In the genomic region with DNA sequence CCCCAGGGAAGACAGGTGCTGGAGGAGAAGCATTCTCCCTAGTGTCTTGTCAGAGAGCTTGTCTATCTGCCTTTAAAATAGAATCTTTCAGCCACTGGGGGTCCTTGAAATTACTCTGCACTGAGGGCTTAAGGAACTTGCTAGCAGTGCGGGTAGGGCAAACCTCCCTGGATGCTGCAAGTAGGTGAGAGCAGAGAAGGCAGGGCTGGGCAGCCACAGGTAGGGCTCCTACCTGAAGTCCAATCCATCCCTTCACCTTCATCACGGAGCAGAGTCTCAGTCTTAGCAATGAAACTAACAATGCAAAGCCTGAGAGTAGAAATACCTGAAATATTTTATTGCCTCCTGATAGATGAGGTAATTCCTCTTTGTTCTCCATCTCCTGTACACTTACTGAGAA, we compare ENCODE assay signal across 25 mouse cellular contexts.
DNase-seq lines count a peak whose midpoint lies in the region; ATAC-seq and TF ChIP-seq lines count a peak whose summit lies in the region.
"Had no signal": no experiment of that assay in that cellular context is flagged by ENCODE, and none has a peak within 500 bp of the region (broad histone marks: within the 10 kb centered on the region; RNA-seq: fewer than 3 reads in every experiment).

No protein-coding gene starts in this region.

- H3K4me3 ChIP-seq in forebrain, postnatal 0 days (ENCODE audit: low read depth, low read length): no peak overlapping the region
- H3K4me3 ChIP-seq in forebrain, embryonic 14.5 days (ENCODE audit: low read depth, low read length): no peak overlapping the region
- H3K4me3 ChIP-seq in hindbrain, embryonic 16.5 days (ENCODE audit: low read length): no peak overlapping the region
- no peak overlapping the region for H3K4me3 ChIP-seq in hindbrain, embryonic 10.5 days
- H3K4me3 ChIP-seq in neural tube, embryonic 13.5 days: no peak overlapping the region
- H3K4me3 ChIP-seq: embryonic facial prominence, embryonic 15.5 days; heart, embryonic 12.5 days; heart, embryonic 15.5 days; hindbrain, embryonic 12.5 days; intestine, embryonic 15.5 days had no signal

- H3K4me1 ChIP-seq in forebrain, postnatal 0 days (ENCODE audit: insufficient read depth): no peaks in the 10 kb centered on the region
- no peaks in the 10 kb centered on the region for H3K4me1 ChIP-seq in forebrain, embryonic 14.5 days (ENCODE audit: control insufficient read depth, insufficient read depth, low read length)
- H3K4me1 ChIP-seq in hindbrain, embryonic 16.5 days (ENCODE audit: control insufficient read depth, insufficient read depth, low read depth, low read length): no peaks in the 10 kb centered on the region; the same call in 1 of the 2 replicates
- H3K4me1 ChIP-seq in hindbrain, embryonic 10.5 days (replicated peaks): peaks cover 10% of the 10 kb centered on the region
- peaks cover 29% of the 10 kb centered on the region for H3K4me1 ChIP-seq in neural tube, embryonic 13.5 days (replicated peaks)
- H3K4me1 ChIP-seq: embryonic facial prominence, embryonic 15.5 days; heart, embryonic 12.5 days; heart, embryonic 15.5 days; intestine, embryonic 15.5 days had no signal

- no peak overlapping the region for H3K4me2 ChIP-seq in forebrain, postnatal 0 days (ENCODE audit: low read depth)
- no peak overlapping the region for H3K4me2 ChIP-seq in forebrain, embryonic 14.5 days (ENCODE audit: low read length)
- no peak overlapping the region for H3K4me2 ChIP-seq in hindbrain, embryonic 16.5 days (ENCODE audit: low read length)
- no peak overlapping the region for H3K4me2 ChIP-seq in neural tube, embryonic 13.5 days
- H3K4me2 ChIP-seq: embryonic facial prominence, embryonic 15.5 days; heart, embryonic 12.5 days; heart, embryonic 15.5 days; hindbrain, embryonic 12.5 days; intestine, embryonic 15.5 days had no signal

- 79% methylated on average over 2 of the region's 2 CpGs for WGBS in forebrain, postnatal 0 days
- 66% methylated on average over 2 of the region's 2 CpGs for WGBS in forebrain, embryonic 14.5 days
- 84% methylated on average over 2 of the region's 2 CpGs for WGBS in hindbrain, embryonic 16.5 days
- 82% methylated on average over 2 of the region's 2 CpGs for WGBS in hindbrain, embryonic 10.5 days
- WGBS in neural tube, embryonic 13.5 days: 69% methylated on average over 2 of the region's 2 CpGs

- H3K9ac ChIP-seq in forebrain, postnatal 0 days: no peak overlapping the region
- H3K9ac ChIP-seq in forebrain, embryonic 14.5 days (ENCODE audit: low read length): no peak overlapping the region
- no peak overlapping the region for H3K9ac ChIP-seq in hindbrain, embryonic 16.5 days (ENCODE audit: low read depth, low read length)
- no peak overlapping the region for H3K9ac ChIP-seq in neural tube, embryonic 13.5 days
- H3K9ac ChIP-seq: embryonic facial prominence, embryonic 15.5 days; heart, embryonic 12.5 days; heart, embryonic 15.5 days; hindbrain, embryonic 12.5 days; intestine, embryonic 15.5 days had no signal

- DNase-seq in forebrain, postnatal 0 days: peak; percentile 14
- DNase-seq in forebrain, embryonic 14.5 days (ENCODE audit: low spot score): no peak
- DNase-seq in hindbrain, embryonic 10.5 days (ENCODE audit: low spot score): no peak
- peak; percentile 15 for DNase-seq in brain, embryonic 14.5 days (ENCODE audit: low read depth)
- no peak for DNase-seq in lung, adult 18-20 months
- DNase-seq in thymus, postnatal 36 days: no peak
- DNase-seq: adrenal gland, adult 2 months; adrenal gland, postnatal 14 days; cerebellum, adult 11-12 months; cerebellum, adult 8-10 months; cerebellum, postnatal 10 days; cerebellum, postnatal 36 days; embryo, embryonic 11 days; gastrocnemius, postnatal 25 days; heart, adult 18-20 months; heart, postnatal 10 days; heart, postnatal 36 days had no signal

- no peak overlapping the region for H3K27ac ChIP-seq in forebrain, postnatal 0 days (ENCODE audit: low read depth, low read length)
- no peak overlapping the region for H3K27ac ChIP-seq in forebrain, embryonic 14.5 days (ENCODE audit: low read depth, low read length)
- H3K27ac ChIP-seq in hindbrain, embryonic 16.5 days (ENCODE audit: low read depth, low read length): no peak overlapping the region
- no peak overlapping the region for H3K27ac ChIP-seq in hindbrain, embryonic 10.5 days
- H3K27ac ChIP-seq in neural tube, embryonic 13.5 days (replicated peaks): peak overlapping the region; percentile 59
- H3K27ac ChIP-seq: embryonic facial prominence, embryonic 15.5 days; heart, embryonic 15.5 days; hindbrain, embryonic 12.5 days; intestine, embryonic 15.5 days had no signal

- H3K9me3 ChIP-seq in forebrain, postnatal 0 days (ENCODE audit: low read length): no peaks in the 10 kb centered on the region
- no peaks in the 10 kb centered on the region for H3K9me3 ChIP-seq in forebrain, embryonic 14.5 days (replicated peaks; ENCODE audit: control insufficient read depth, low read length)
- no peaks in the 10 kb centered on the region for H3K9me3 ChIP-seq in hindbrain, embryonic 16.5 days (ENCODE audit: control insufficient read depth, low read length)
- no peaks in the 10 kb centered on the region for H3K9me3 ChIP-seq in hindbrain, embryonic 10.5 days
- no peaks in the 10 kb centered on the region for H3K9me3 ChIP-seq in neural tube, embryonic 13.5 days
- H3K9me3 ChIP-seq: embryonic facial prominence, embryonic 15.5 days; heart, embryonic 12.5 days; heart, embryonic 15.5 days; hindbrain, embryonic 12.5 days; intestine, embryonic 15.5 days had no signal

- TF ChIP-seq POLR2A in brain, embryonic 14.5 days (IDR thresholded peaks at IDR 0.05; ENCODE audit: borderline replicate concordance, extremely low read depth, insufficient read depth, insufficient read length, poor library complexity, severe bottlenecking): no peak

- no peak for TF ChIP-seq CTCF in forebrain, postnatal 0 days (IDR thresholded peaks at IDR 0.05; ENCODE audit: low read depth)
- TF ChIP-seq CTCF in brain, embryonic 14.5 days (IDR thresholded peaks at IDR 0.05; ENCODE audit: borderline replicate concordance, extremely low read depth, insufficient read depth, insufficient read length): no peak

- ATAC-seq in forebrain, postnatal 0 days: peak; percentile 18; the same call in 1 of the 2 replicates
- no peak for ATAC-seq in forebrain, embryonic 14.5 days
- ATAC-seq in hindbrain, embryonic 16.5 days: peak; percentile 34; the same call in 1 of the 2 replicates
- peak; percentile 60 for ATAC-seq in neural tube, embryonic 13.5 days (ENCODE audit: low read depth)
- ATAC-seq: CD4-positive, CD25-positive, alpha-beta regulatory T cell, adult 4 months; intestine, embryonic 15.5 days had no signal

- no peaks in the 10 kb centered on the region for H3K27me3 ChIP-seq in forebrain, postnatal 0 days (ENCODE audit: insufficient read depth, low read length)
- H3K27me3 ChIP-seq in forebrain, embryonic 14.5 days (replicated peaks; ENCODE audit: control insufficient read depth, insufficient read depth, low read length): no peaks in the 10 kb centered on the region
- no peaks in the 10 kb centered on the region for H3K27me3 ChIP-seq in hindbrain, embryonic 16.5 days (replicated peaks; ENCODE audit: control insufficient read depth, insufficient read depth, low read length)
- no peaks in the 10 kb centered on the region for H3K27me3 ChIP-seq in hindbrain, embryonic 10.5 days (ENCODE audit: insufficient read depth, poor library complexity, severe bottlenecking)
- no peaks in the 10 kb centered on the region for H3K27me3 ChIP-seq in neural tube, embryonic 13.5 days
- H3K27me3 ChIP-seq: embryonic facial prominence, embryonic 15.5 days; heart, embryonic 12.5 days; heart, embryonic 15.5 days; hindbrain, embryonic 12.5 days; intestine, embryonic 15.5 days had no signal

- no peaks in the 10 kb centered on the region for H3K36me3 ChIP-seq in forebrain, postnatal 0 days (ENCODE audit: insufficient read depth)
- H3K36me3 ChIP-seq in forebrain, embryonic 14.5 days (ENCODE audit: control insufficient read depth, insufficient read depth, low read length): no peaks in the 10 kb centered on the region
- H3K36me3 ChIP-seq in hindbrain, embryonic 16.5 days (ENCODE audit: control insufficient read depth, insufficient read depth, low read length): no peaks in the 10 kb centered on the region
- H3K36me3 ChIP-seq in hindbrain, embryonic 10.5 days: no peaks in the 10 kb centered on the region
- no peaks in the 10 kb centered on the region for H3K36me3 ChIP-seq in neural tube, embryonic 13.5 days
- H3K36me3 ChIP-seq: embryonic facial prominence, embryonic 15.5 days; heart, embryonic 12.5 days; heart, embryonic 15.5 days; hindbrain, embryonic 12.5 days; intestine, embryonic 15.5 days had no signal

Comparison
In these comparisons a context has a peak if more than half of its experiments do, and no peak if none do; other contexts are left out.
1. DNase-seq: peak in forebrain, postnatal 0 days (single experiment) and brain, embryonic 14.5 days (single experiment); none in forebrain, embryonic 14.5 days (single experiment), hindbrain, embryonic 10.5 days (single experiment), lung, adult 18-20 months (0 of 2) and thymus, postnatal 36 days (0 of 2).